Mouse (Mus musculus): ENCODE measurements around the gene Gm2a.

DNA sequence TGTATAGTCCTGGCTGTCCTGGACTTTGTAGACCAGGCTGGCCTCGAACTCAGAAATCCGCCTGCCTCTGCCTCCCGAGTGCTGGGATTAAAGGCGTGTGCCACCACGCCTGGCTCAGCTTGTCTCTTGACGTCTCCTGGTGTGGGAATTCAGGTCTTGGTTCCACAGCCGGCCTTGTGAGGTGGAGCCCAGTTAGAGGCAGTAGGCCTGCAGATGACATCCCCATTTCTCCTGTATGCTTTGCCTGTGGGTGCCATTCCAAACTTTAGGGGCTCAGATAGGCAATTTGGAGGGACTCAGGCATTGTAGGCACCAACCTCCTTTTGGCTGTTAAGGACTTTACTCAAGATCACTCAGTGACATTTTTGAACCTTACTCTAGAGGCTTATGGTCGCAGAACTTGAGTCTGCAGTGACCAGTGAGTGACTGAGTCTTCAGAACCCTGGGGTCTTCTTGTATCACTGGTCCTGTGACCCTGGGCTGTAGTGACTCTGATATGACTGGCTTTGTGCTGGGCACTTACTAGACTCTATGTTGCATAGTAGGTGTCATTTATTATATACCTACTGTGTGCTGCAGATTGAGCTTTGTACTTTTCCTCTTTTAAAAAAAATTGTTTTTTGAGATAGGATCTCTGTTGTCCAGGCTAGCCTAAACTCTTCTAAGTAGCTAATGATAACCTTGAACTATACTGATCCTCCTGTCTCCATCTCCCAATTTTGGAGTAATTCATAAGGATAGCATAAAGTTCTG lies 1.3 kb downstream of the Gm2a start:
- TF ChIP-seq CTCF (IDR thresholded peaks at IDR 0.05) (no peak), EP300 (IDR thresholded peaks at IDR 0.05) (no peak)
